Mouse (Mus musculus) spleen, adult 12 weeks (tissue): ENCODE data around the gene Elfn2.

Experiments
- DNase-seq: peaks from one replicate; pipeline ENCODE4 v3.0.0; 2022; ENCODE audit warnings: low spot score

The Elfn2 gene

DNA sequence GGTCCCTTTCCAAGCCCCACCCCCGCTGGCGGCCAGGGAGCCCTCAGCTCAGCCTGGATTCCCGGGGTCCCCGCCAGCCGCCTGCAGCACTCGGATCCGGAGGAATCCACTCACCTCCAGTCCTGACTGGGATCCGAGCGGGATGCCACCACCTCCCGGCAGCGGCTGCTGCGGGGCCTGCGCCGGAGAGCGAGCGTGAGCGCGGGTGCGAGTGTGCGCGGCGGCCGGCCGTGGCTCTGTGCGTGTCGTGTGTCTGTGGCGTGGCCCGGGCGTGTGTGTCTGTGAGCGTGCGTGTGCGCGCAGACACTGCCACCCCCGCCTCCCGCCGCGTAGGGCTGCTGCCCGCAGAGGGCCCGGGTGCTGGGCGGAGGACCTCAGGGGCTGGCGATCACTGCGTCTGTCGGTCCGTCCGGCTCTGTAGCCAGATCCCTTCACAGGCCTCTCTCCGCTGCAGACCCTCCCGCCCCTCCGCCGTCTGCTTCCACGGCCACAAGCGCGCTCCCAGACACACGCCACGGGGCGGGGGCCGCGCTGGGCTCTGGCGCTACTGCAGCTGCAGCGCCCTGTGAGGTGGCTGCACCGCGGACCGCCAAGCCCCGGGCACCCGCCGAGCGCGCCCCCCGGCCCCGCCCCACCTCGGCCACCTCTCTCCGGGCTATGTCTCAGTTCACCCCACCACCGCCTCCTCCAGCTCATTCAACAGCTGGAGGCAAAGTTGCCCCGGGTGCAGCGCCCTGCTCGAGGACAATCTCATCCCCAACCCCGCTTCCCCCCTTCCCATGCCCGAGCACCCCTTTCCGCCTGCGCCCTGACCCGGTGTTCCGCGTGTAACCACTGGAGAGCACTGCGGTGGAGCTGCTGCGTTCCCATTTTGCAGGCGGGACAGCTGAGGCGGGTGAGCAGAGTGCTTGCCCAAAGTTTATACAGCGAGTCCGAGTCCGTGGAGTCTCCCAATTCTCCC lies at the start of gene Elfn2:
Gene Elfn2 (minus strand): TSS at position 482 of the 961 bp plus-strand sequence.
- no peak for DNase-seq

- DNase-seq: no peak
Measured at GRCm38 (mm10) chr15:78763704-78764103, 45.1 kb upstream of the Elfn2 start.

DNA sequence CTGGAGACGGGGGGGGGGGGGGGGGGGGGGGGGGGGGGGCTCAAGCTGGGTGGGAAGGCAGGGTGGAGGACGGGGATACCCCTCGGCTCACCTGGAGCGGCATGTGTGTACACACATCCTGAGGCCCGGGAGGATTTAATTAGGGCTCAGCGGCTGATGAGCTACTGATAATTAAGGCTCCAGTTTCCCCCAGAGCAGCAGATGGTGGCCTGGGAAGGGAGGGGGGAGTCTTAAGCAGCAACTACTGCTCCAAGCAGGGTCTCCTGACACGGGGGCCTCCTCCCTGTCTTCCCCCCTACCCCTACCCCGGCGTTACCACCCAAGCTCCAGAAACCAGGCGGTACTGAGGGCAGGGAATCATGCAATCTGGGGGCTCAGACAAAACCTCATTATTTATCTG lies 44.6 kb upstream of the Elfn2 start:
- DNase-seq: no peak

DNA sequence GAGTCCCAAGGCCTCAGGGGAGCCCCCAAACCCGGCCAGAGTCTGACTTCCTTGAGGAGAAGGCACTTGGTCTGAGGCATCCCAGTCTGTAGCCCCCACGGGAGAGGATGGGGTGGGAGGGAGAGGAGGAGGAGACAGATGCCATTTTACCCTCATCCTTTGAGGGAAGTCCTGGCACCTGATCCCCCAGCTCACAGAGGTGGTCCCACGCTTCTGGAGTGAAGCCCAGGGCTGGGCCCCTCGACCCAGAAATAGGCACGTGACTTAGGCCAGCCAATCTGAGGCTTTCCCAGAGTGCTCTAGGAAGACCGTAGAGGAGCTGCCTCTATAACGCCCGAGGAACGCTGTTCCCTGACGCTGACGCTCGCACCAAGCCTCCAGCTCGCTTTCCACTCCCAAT lies 42.5 kb upstream of the Elfn2 start:
- no peak for DNase-seq

GRCm38 (mm10) chr15:78758132-78758531 lies 39.6 kb upstream of the Elfn2 start:
- DNase-seq: no peak

DNA sequence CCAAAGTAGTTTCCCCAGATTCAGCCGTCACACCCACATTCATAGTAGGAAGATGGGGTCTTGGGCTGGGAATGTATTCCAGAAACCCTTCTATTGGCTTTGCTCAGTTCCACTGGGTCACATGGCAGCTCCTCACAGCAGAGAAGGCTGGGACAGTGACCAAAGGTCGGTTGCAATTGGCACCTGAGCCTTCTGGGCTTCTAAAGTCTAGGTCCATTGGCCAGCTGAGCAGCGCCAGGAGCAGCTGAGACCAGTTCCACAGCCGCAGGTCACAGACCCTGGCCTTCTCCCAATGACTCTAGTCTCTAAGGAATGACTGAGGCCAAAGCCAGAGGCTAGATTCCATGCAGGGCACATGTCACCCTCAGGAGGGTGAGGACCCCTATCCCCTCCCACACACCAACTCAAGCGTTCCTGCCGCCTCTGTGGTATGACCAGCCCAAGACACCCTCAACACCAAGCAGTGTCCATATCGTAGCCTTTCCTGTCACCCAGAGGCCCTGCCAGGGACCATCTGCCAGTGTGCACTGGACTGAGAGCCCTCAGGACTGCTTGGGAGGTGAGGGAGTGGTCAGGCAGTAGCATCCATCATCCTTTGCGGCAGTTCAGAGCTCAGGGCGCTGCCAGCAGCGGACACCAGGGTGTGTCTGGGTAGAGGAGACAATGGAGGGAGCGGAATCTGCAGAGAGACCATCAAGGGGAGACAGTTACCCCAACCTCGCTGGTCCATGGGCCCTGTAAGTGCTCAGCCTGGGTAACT lies 37.6 kb upstream of the Elfn2 start:
- DNase-seq: no peak

DNA sequence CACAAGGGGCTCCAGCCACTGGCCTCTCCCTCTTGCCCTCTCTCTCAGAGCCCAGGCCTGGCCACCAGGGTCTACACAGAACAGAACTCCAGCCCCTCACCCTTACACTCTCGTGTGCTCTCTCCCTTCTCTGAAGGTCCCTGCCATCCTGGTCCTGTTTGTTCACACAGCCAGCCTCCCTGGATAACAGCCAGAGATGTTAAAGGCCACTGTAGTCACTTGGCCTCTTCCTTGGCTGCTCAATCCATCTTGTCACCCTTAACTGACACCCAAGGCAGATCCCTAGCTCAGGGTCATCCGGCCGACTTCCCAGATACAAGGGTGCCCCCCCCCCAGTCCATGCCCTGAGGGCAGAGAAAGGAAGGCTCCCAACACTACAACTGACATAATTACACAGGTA lies 36.7 kb upstream of the Elfn2 start:
- DNase-seq: no peak

DNA sequence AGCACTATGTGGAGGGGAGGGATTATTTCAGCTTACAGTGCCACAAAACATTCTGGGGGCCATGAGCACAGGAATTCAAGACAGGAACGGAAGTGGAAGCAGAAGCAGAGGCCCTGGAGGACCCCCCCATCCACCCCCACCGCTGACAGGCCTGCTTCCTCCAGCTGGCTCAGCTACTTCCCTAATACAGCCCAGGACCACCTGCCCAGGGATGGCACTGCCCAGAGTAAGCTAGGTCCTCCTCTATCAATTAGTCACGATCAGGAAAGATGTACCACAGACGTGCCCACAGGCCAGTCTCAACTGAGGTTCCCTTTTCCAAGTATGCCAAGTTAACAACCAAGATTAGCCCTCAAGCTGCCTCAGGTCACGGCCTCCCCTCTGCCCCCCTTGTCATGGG lies 35.6 kb upstream of the Elfn2 start:
- no peak for DNase-seq

GRCm38 (mm10) chr15:78752991-78753390 lies 34.4 kb upstream of the Elfn2 start:
- no peak for DNase-seq

DNA sequence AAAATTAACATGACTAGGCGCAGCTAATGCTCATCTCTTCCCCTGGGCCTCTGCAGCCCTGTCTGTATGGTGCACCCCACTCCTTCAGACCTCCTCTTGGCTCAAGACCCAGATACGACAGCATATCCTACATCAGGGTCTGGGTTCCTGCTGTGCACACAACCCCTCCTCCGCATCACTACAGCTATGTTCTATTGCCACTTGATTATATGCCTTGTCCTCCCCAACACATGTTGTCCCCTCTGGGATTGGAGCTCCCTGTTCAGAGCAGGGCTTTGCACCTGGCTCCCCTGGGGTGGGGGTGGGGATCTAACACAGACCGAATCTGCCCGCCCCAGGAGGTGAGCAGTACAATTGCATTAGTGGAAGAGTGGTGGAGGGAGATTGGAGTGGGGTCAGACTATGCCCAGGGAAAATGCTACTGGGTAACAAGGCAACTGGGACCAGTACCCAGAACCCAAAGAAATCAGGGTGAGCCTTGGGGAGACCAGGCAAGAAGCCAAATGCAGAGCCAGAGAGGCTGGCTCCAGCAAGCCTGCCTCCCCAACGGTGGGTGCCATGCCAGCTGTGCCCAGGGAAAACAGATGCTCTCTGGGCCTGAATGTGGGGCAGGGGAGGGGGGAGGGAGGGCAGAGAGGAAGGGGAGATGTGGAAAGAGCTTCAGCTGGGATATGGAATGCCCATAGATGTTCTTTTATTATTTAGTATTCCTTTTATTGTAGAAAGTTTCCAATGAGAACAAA lies 32.2 kb upstream of the Elfn2 start:
- DNase-seq: no peak

- no peak for DNase-seq
Measured at GRCm38 (mm10) chr15:78749855-78750254, 31.3 kb upstream of the Elfn2 start.

DNA sequence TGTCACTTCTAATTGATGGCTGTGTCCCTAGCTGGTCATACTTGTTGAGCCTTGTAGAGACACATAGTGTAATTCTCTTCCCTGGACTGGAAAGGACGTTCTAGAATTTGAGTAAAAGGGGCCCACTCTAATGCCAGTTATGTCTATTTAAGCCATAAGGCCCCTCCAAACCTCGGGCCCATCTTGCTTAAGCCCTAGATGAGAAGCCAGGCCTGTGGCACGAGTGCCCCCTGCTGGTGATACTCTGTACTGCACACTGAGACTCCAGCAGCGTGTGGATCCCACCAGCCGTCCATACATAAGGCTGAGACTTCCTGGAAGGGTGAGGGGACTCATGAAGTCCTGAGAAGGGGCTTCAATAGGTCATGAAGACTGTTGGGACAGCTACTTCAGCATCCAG lies 25.6 kb upstream of the Elfn2 start:
- DNase-seq: peak; percentile 54

- no peak for DNase-seq
Measured at GRCm38 (mm10) chr15:78742831-78743230, 24.3 kb upstream of the Elfn2 start.

DNA sequence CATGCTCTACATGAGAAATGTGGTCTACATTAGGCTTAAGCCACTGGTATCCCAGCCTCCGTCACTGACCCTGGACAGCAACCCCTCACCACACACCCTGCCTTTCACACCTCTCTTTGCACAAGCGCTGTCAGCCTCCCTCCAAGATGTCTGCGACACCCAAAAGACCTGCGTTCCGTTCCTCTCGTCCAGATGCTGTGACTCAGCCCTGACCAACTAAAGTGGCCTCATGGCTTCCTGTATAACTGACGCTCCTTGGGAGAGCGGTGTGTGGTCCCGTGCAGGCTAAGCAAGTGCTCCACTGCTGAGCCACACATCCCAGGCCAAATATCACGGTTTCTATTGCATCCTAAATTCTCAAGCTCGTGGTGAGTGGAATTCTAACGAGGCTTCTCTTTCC lies 22.1 kb upstream of the Elfn2 start:
- DNase-seq: no peak

DNA sequence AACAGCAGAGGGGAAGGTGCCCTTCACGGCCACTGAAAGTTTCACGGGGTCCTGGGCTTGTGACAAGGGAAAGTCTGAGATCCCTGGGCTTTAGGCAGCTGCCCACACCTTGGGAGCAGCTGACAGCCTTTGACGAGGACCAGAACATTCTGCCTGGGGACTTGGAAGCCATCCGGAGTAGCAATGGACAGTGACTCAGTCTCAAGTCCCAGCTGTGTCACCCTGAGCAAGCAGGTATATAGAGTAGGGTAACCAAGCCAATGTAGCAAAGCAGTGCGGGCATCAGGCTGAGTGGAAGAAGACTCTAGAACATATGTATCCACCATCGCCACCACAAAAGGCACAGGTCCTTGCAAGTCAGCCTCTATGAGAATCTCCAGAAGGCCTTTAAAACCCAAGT lies 18.6 kb upstream of the Elfn2 start:
- DNase-seq: no peak

- DNase-seq: no peak
Measured at GRCm38 (mm10) chr15:78736681-78737100, 18.1 kb upstream of the Elfn2 start.

- DNase-seq: no peak
Measured at GRCm38 (mm10) chr15:78736181-78736579, 17.6 kb upstream of the Elfn2 start.

DNA sequence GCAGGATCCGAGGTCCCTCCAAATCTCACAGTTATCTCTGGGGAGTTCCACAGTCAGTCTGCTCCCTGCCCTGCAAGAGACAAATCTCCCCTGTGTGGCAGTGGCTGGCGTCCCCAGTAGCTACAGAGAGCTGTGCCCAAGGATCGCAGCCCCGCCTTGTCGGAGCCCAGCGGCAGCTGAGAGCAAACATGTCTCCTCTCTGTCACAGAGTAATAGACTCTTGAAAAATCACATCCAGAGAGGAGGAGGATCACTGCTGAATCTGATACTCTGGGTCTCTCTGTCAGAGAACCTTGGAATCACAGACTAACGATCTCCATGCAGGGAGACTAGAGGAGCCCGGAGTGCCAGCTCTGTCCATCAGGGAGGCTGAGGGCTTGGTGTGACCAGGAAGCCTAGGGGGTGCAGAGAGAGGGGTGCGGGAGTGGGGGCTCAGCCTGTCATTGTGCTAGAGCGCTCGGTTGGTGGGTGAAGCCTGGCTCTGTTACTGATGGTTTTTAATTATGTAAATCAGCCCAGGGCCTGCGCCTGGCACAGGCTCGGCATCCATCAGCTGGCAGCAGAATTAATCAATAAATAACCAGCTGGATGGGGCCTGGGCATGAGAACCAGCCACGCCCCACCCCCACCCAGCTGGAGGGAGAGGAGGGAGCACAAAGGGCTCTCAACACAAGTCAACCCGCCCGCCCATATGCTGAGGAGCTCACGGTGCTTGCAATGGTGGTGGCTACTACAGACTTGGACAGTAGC lies 17.0 kb upstream of the Elfn2 start:
- no peak for DNase-seq

DNA sequence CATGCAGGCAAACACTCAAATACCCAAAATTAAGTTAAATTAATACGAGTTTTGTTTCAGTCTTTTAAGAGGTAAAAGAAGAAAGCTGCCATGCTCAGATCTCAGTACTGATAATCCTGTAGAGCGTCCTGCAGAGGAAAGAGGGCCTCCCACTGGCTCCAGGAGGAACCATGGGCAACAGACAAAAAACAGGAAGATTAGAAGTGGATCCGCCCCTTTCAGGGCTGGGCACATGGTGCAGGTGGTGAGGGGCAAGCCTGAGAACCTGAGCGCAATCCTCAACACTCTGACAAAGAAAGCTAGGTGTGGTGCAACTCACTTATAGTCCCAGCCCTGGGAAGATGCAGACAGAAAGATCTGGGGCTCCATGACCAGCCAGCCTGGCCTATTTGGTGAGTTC lies 13.3 kb upstream of the Elfn2 start:
- DNase-seq: no peak

DNA sequence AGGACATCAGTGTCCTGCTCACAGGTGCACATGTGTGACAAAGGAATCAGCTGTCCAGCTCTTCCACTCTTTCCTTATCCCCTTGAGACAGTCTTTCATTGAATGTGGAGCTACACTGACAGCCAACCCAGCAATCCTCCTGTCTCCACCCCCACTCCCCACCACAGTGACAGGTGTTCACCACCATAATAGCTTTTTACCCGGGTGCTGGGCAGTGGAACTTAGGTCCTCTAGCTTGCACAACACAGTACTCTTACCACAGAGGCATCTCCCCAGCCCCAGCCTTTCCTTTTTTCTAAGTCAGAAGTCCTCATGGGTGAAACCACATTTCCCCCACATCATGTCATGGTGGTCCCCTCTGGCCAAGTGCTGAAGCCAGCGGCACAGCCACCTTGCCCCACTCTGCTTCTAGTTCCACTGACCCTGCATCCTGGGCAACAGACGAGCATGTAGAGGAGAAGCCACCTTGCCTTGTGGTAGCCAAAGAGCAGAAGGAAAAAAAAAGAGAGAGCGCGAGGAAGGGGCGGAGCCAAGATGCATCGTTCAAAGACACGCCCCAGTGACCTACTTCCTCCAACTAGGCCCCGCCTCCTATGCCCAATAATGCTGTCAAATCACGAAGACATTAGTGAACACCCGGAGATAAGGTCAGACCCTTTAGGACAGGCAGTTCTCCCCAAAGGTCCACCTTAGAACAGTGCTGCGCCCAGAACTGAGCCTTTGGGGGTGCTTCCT lies 11.9 kb upstream of the Elfn2 start:
- DNase-seq: no peak

DNA sequence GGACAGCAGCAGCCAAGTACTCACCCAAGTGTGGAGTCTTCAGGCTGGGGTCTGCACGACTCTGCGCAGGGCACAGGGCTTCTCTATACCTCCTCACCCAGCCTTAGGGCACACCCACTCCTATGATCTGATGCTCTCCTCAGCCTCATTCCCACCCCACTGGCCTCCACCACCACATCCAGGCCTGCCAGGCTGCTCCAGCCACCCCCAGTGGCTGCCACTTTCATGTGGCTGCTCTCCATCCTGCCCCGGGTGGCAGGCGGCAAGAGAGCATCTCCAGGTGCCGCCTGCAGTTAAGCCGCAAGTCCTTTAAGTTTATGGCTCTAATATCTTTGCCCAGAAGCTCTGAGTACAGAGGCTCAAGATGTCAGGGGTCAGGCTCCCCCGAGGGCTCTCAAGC lies 8.1 kb upstream of the Elfn2 start:
- DNase-seq: no peak
